Mouse (Mus musculus): ENCODE results near the gene Fancd2. TPM values are rescaled to one million over a fixed set of nuclear protein-coding genes. Genes with fewer than 3 reads are reported as not detected.
A peak's percentile ranks its signal among the peaks of the same experiment; 100 is the strongest.

The Fancd2 gene
- polyA plus RNA-seq, 1 experiment from 2014 or later: 17.0 TPM

- H3K36me3 ChIP-seq (ENCODE audit: control insufficient read depth, insufficient read depth, low read length): peaks cover 5% of the 10 kb centered on the region
- peak overlapping the region; percentile 64 for H3K4me3 ChIP-seq (ENCODE audit: low read depth, low read length)
- H3K9me3 ChIP-seq (ENCODE audit: control insufficient read depth, low read length): no peaks in the 10 kb centered on the region
- H3K9ac ChIP-seq (ENCODE audit: low read length): peak overlapping the region; percentile 92
- H3K27ac ChIP-seq (replicated peaks; ENCODE audit: low read depth, low read length): no peak overlapping the region
- H3K27me3 ChIP-seq (ENCODE audit: control insufficient read depth, insufficient read depth, low read length): no peaks in the 10 kb centered on the region
- WGBS: 63% methylated on average over 5 of the region's 5 CpGs
- ATAC-seq (ENCODE audit: insufficient number of reproducible peaks, low FRiP score, low TSS enrichment, low read depth) (no peak), DNase-seq (ENCODE audit: low spot score) (no peak)
- peaks cover 7% of the 10 kb centered on the region; the same call in 1 of the 2 replicates for H3K4me1 ChIP-seq (ENCODE audit: control insufficient read depth, insufficient read depth, low read length)
- peak overlapping the region; percentile 76 for H3K4me2 ChIP-seq (ENCODE audit: low read depth, severe bottlenecking)
These were observed 93.7 kb downstream of the Fancd2 start for GRCm38 (mm10) chr6:113624989-113625770.

GRCm38 (mm10) chr6:113630322-113630721 lies 98.8 kb downstream of the Fancd2 start:
- Histone ChIP-seq H3K9ac (ENCODE audit: low read length) (no peak overlapping the region), H3K4me1 (ENCODE audit: control insufficient read depth, insufficient read depth, low read length) (no peaks in the 10 kb centered on the region; the same call in 1 of the 2 replicates), H3K27ac (replicated peaks; ENCODE audit: low read depth, low read length) (no peak overlapping the region), H3K27me3 (ENCODE audit: control insufficient read depth, insufficient read depth, low read length) (no peaks in the 10 kb centered on the region), H3K4me3 (ENCODE audit: low read depth, low read length) (no peak overlapping the region), H3K9me3 (ENCODE audit: control insufficient read depth, low read length) (no peaks in the 10 kb centered on the region), H3K4me2 (ENCODE audit: low read depth, severe bottlenecking) (no peak overlapping the region), H3K36me3 (ENCODE audit: control insufficient read depth, insufficient read depth, low read length) (peaks cover 7% of the 10 kb centered on the region)
- DNase-seq (ENCODE audit: low spot score) (no peak), ATAC-seq (ENCODE audit: insufficient number of reproducible peaks, low FRiP score, low TSS enrichment, low read depth) (no peak)
- 89% methylated on average over 5 of the region's 5 CpGs for WGBS

DNA sequence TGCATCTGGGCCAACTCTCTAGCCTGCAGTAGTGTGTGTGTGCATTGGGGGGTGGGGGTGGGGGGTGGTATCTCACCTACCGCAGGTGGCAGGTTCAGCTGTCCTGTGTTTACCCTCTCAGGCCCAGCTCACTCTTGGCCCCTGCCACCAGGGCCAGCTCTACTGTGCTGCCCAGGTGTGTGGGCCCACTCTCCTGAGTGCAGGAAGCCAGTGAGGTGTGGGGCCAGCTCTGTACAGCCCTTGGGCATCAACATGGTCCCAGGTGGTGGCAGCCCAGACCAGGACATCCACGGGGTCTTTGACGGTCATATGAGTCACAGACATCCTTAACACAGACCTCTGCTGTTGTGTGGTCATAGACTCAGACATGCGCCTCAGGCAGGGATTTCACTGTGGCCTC lies 101.4 kb downstream of the Fancd2 start:
- H3K4me2 ChIP-seq (ENCODE audit: low read depth, severe bottlenecking): no peak overlapping the region
- no peaks in the 10 kb centered on the region for H3K9me3 ChIP-seq (ENCODE audit: control insufficient read depth, low read length)
- no peaks in the 10 kb centered on the region for H3K27me3 ChIP-seq (ENCODE audit: control insufficient read depth, insufficient read depth, low read length)
- no peak for DNase-seq (ENCODE audit: low spot score)
- no peak overlapping the region for H3K4me3 ChIP-seq (ENCODE audit: low read depth, low read length)
- WGBS: 97% methylated on average over 4 of the region's 4 CpGs
- H3K4me1 ChIP-seq (ENCODE audit: control insufficient read depth, insufficient read depth, low read length): no peaks in the 10 kb centered on the region
- H3K9ac ChIP-seq (ENCODE audit: low read length): no peak overlapping the region
- H3K27ac ChIP-seq (replicated peaks; ENCODE audit: low read depth, low read length): no peak overlapping the region
- no peak for ATAC-seq (ENCODE audit: insufficient number of reproducible peaks, low FRiP score, low TSS enrichment, low read depth)
- peaks cover 7% of the 10 kb centered on the region for H3K36me3 ChIP-seq (ENCODE audit: control insufficient read depth, insufficient read depth, low read length)

DNA sequence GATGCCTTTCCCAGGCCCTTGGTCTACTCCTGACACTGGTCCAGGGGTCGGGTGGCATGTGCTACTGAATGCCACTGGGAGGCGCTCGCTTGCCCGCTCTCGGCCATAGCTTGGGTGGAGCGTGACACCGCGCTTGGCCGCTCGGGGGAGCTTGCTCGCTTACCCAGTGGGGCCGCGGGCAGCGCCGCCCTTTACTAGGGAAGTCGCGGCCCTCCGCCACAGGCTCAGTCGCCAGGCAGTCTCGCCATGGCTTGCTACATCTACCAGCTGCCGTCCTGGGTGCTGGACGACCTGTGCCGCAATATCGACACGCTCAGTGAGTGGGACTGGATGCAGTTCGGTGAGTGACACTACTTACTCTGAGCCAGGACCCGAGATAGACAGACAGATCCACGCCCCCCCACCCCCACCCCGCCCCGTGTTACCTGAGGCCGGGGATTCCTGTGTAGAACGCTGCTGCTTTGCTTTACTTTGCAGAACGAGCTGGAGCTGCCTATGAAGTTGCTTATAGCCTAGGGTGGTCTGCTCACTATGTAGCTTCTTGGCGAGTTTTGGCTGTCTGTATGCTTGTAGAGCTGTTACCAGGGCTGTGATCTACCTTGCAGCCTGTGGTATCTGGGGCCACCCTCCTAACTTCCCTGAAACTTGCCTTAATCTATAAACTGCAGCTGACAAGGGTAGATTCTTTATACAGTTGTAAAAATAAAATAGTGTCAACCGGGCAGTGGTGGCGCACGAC lies 107.0 kb downstream of the Fancd2 start, which contains the start of gene Irak2:
TSS of gene Irak2 (plus strand) at position 166 of the 739 bp plus-strand sequence.
- WGBS: 8% methylated on average over 37 of the region's 37 CpGs
- no peaks in the 10 kb centered on the region for H3K9me3 ChIP-seq (ENCODE audit: control insufficient read depth, low read length)
- ATAC-seq (ENCODE audit: insufficient number of reproducible peaks, low FRiP score, low TSS enrichment, low read depth) (peak; percentile 92), DNase-seq (ENCODE audit: low spot score) (peak; percentile 96)
- peak within 1 kb of the TSS; percentile 54 for H3K4me2 ChIP-seq (ENCODE audit: low read depth, severe bottlenecking)
- H3K27me3 ChIP-seq (ENCODE audit: control insufficient read depth, insufficient read depth, low read length): no peaks in the 10 kb centered on the region
- peak within 1 kb of the TSS; percentile 61 for H3K9ac ChIP-seq (ENCODE audit: low read length)
- no peaks in the 10 kb centered on the region for H3K36me3 ChIP-seq (ENCODE audit: control insufficient read depth, insufficient read depth, low read length)
- no peak within 1 kb of the TSS for H3K27ac ChIP-seq (replicated peaks; ENCODE audit: low read depth, low read length)
- H3K4me1 ChIP-seq (ENCODE audit: control insufficient read depth, insufficient read depth, low read length): no peaks in the 10 kb centered on the region
- H3K4me3 ChIP-seq (ENCODE audit: low read depth, low read length): peak within 1 kb of the TSS; percentile 42

DNA sequence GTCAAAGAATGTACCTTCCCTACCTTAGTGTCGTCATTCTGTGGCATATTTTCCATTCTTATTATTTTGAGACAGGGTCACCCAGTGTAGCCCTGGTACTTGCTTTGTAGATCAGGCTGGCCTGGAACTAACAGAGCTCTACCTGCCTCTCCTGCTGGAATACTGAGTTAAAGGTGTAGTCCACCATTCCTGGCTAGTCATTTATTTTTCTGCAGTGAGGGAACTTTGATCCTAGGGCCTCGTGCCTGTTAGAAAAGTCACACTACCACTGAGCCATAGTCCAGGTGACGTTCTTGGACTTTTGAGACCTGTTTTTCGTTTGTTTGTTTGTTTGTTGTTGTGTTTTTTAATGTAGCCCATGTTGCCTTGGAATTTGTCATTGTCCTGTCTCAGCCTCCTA lies 107.7 kb downstream of the Fancd2 start:
- Histone ChIP-seq H3K9me3 (ENCODE audit: control insufficient read depth, low read length) (no peaks in the 10 kb centered on the region), H3K27ac (replicated peaks; ENCODE audit: low read depth, low read length) (no peak overlapping the region), H3K4me3 (ENCODE audit: low read depth, low read length) (no peak overlapping the region), H3K9ac (ENCODE audit: low read length) (no peak overlapping the region), H3K27me3 (ENCODE audit: control insufficient read depth, insufficient read depth, low read length) (no peaks in the 10 kb centered on the region), H3K36me3 (ENCODE audit: control insufficient read depth, insufficient read depth, low read length) (no peaks in the 10 kb centered on the region), H3K4me1 (ENCODE audit: control insufficient read depth, insufficient read depth, low read length) (no peaks in the 10 kb centered on the region), H3K4me2 (ENCODE audit: low read depth, severe bottlenecking) (no peak overlapping the region)
- 87% methylated on average over 4 of the region's 4 CpGs for WGBS
- no peak for ATAC-seq (ENCODE audit: insufficient number of reproducible peaks, low FRiP score, low TSS enrichment, low read depth)
- no peak for DNase-seq (ENCODE audit: low spot score)

DNA sequence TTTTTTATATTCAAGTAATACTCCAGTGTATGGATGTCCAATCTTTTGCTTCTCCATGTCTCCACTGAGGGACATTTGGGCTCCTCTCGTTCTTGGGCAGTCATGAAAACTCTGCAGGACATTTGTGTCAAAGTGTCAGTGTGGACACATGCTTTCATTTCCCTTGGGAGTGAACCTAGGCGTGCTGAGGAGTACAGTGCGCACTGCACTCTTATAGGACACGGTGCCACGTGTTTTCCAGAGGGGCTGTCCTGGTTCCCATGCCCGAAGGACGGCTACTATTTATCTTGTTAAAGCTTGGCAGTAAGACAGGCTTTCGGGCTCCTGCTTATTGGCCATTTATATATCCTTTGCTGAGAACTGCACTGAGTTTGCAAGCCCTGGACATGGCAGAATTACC lies 111.1 kb downstream of the Fancd2 start:
- Histone ChIP-seq H3K27me3 (ENCODE audit: control insufficient read depth, insufficient read depth, low read length) (no peaks in the 10 kb centered on the region), H3K36me3 (ENCODE audit: control insufficient read depth, insufficient read depth, low read length) (no peaks in the 10 kb centered on the region), H3K9ac (ENCODE audit: low read length) (no peak overlapping the region), H3K27ac (replicated peaks; ENCODE audit: low read depth, low read length) (no peak overlapping the region), H3K4me1 (ENCODE audit: control insufficient read depth, insufficient read depth, low read length) (no peaks in the 10 kb centered on the region), H3K9me3 (ENCODE audit: control insufficient read depth, low read length) (no peaks in the 10 kb centered on the region), H3K4me3 (ENCODE audit: low read depth, low read length) (no peak overlapping the region), H3K4me2 (ENCODE audit: low read depth, severe bottlenecking) (no peak overlapping the region)
- ATAC-seq (ENCODE audit: insufficient number of reproducible peaks, low FRiP score, low TSS enrichment, low read depth) (no peak), DNase-seq (ENCODE audit: low spot score) (no peak)
- 83% methylated on average over 8 of the region's 8 CpGs for WGBS

DNA sequence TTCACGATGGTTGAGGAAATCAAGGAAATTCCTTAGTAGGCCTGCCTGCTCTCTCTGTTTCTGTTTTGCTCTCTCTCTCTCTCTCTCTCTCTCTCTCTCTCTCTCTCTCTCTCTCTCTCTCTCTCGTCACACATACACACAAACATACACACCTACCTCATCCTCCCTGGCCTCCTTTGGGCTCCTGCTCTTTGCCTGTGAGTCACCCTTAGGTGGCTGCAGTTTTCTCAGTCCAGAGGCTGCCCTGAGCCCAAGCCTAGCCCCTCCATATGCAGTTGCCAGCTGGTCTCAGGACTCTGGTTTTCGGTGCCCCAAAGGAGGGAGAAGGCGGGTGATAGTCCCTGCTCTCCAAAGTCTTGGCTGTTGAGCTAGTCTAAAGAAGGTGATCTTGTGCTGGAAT lies 111.5 kb downstream of the Fancd2 start:
- ATAC-seq (ENCODE audit: insufficient number of reproducible peaks, low FRiP score, low TSS enrichment, low read depth): no peak
- no peak overlapping the region for H3K27ac ChIP-seq (replicated peaks; ENCODE audit: low read depth, low read length)
- no peak overlapping the region for H3K4me3 ChIP-seq (ENCODE audit: low read depth, low read length)
- no peak overlapping the region for H3K4me2 ChIP-seq (ENCODE audit: low read depth, severe bottlenecking)
- no peak overlapping the region for H3K9ac ChIP-seq (ENCODE audit: low read length)
- whole genome bisulfite sequencing: 80% methylated on average over 4 of the region's 4 CpGs
- no peaks in the 10 kb centered on the region for H3K36me3 ChIP-seq (ENCODE audit: control insufficient read depth, insufficient read depth, low read length)
- no peaks in the 10 kb centered on the region for H3K9me3 ChIP-seq (ENCODE audit: control insufficient read depth, low read length)
- DNase-seq (ENCODE audit: low spot score): no peak
- no peaks in the 10 kb centered on the region for H3K27me3 ChIP-seq (ENCODE audit: control insufficient read depth, insufficient read depth, low read length)
- no peaks in the 10 kb centered on the region for H3K4me1 ChIP-seq (ENCODE audit: control insufficient read depth, insufficient read depth, low read length)

GRCm38 (mm10) chr6:113643967-113644366 lies 112.5 kb downstream of the Fancd2 start:
- WGBS: 88% methylated on average over 2 of the region's 2 CpGs
- no peak overlapping the region for H3K4me3 ChIP-seq (ENCODE audit: low read depth, low read length)
- H3K4me2 ChIP-seq (ENCODE audit: low read depth, severe bottlenecking): no peak overlapping the region
- H3K9me3 ChIP-seq (ENCODE audit: control insufficient read depth, low read length): no peaks in the 10 kb centered on the region
- no peaks in the 10 kb centered on the region for H3K36me3 ChIP-seq (ENCODE audit: control insufficient read depth, insufficient read depth, low read length)
- DNase-seq (ENCODE audit: low spot score): no peak
- H3K9ac ChIP-seq (ENCODE audit: low read length): no peak overlapping the region
- no peaks in the 10 kb centered on the region for H3K4me1 ChIP-seq (ENCODE audit: control insufficient read depth, insufficient read depth, low read length)
- H3K27ac ChIP-seq (replicated peaks; ENCODE audit: low read depth, low read length): no peak overlapping the region
- ATAC-seq (ENCODE audit: insufficient number of reproducible peaks, low FRiP score, low TSS enrichment, low read depth): no peak
- H3K27me3 ChIP-seq (ENCODE audit: control insufficient read depth, insufficient read depth, low read length): no peaks in the 10 kb centered on the region
